Mouse (Mus musculus): Measurements from ENCODE around the gene Zmiz2.

GRCm38 (mm10) chr11:6437667-6438066, 48.8 kb downstream of the Zmiz2 start:
- no peak for TF ChIP-seq CTCF (IDR thresholded peaks at IDR 0.05 in 2 of 3, conservative IDR thresholded peaks at IDR 0.05 in 1 of 3; ENCODE audit: control insufficient read depth in 1 of 3, insufficient read depth in 1 of 3, low read depth in 2 of 3, low read length in 3 of 3, poor library complexity in 1 of 3, severe bottlenecking in 1 of 3)
- TF ChIP-seq EP300 (IDR thresholded peaks at IDR 0.05; ENCODE audit: low read depth in 1 of 2, low read length in 2 of 2): no peak
- TF ChIP-seq CHD1 (IDR thresholded peaks at IDR 0.05; ENCODE audit: low read depth, low read length): no peak
- no peak for TF ChIP-seq POLR2A (IDR thresholded peaks at IDR 0.05; ENCODE audit: control insufficient read depth in 1 of 2, insufficient read depth in 1 of 2, low read depth in 1 of 2, low read length in 2 of 2, poor library complexity in 1 of 2)
- no peak for TF ChIP-seq USF1 (IDR thresholded peaks at IDR 0.05; ENCODE audit: low read depth, low read length)
- TF ChIP-seq ETS1 (IDR thresholded peaks at IDR 0.05; ENCODE audit: low read depth, low read length): no peak
- TF ChIP-seq ZC3H11A (IDR thresholded peaks at IDR 0.05; ENCODE audit: low read depth, low read length): no peak
- TF ChIP-seq GATA1 (IDR thresholded peaks at IDR 0.05; ENCODE audit: low read depth, low read length): no peak
- no peak for TF ChIP-seq JUND (IDR thresholded peaks at IDR 0.05; ENCODE audit: low read depth, low read length)
- no peak for TF ChIP-seq MYC (IDR thresholded peaks at IDR 0.05; ENCODE audit: low read depth, low read length)
- no peak for TF ChIP-seq CHD2 (IDR thresholded peaks at IDR 0.05; ENCODE audit: low read length)

All from MEL (cell line).